Mouse (Mus musculus) intestine, embryonic 15.5 days (tissue): ENCODE measurements around the gene Ovch2. TPM values are rescaled to one million over a fixed set of nuclear protein-coding genes. Genes with fewer than 3 reads are reported as not detected.
A peak's percentile ranks its signal among the peaks of the same experiment; 100 is the strongest.

Experiments used
- ATAC-seq: fragments of 200-750 bp; cut with Nextera tagmentation; 2 replicates; pipeline ENCODE4 v1.8.0; 2017; ENCODE audit warnings: moderate TSS enrichment, moderate library complexity
- H3K27ac ChIP-seq: fragments of 300-500 bp; sonication (generic); 2 replicates; pipeline ENCODE4 v1.5.1; 2015; ENCODE audit warnings: mild to moderate bottlenecking, inconsistent platforms
- H3K27me3 ChIP-seq: fragments of 300-500 bp; sonication (generic); replicated peaks from 2 replicates; pipeline ENCODE4 v1.6.1; 2015; ENCODE audit warnings: inconsistent platforms
- H3K36me3 ChIP-seq: fragments of 300-500 bp; sonication (generic); 2 replicates; pipeline ENCODE4 v1.6.1; 2015; ENCODE audit warnings: inconsistent platforms
- H3K4me1 ChIP-seq: fragments of 300-500 bp; sonication (generic); replicated peaks from 2 replicates; pipeline ENCODE4 v1.6.1; 2015; ENCODE audit warnings: inconsistent platforms
- H3K4me2 ChIP-seq: fragments of 300-500 bp; sonication (generic); replicated peaks from 2 replicates; pipeline ENCODE4 v1.6.1; 2015; ENCODE audit warnings: mild to moderate bottlenecking, inconsistent platforms
- H3K4me3 ChIP-seq: fragments of 300-500 bp; sonication (generic); replicated peaks from 2 replicates; pipeline ENCODE4 v1.5.1; 2015; ENCODE audit warnings: inconsistent platforms
- H3K9ac ChIP-seq: fragments of 300-500 bp; sonication (generic); 2 replicates; pipeline ENCODE4 v1.6.1; 2015; ENCODE audit warnings: inconsistent platforms
- H3K9me3 ChIP-seq: fragments of 300-500 bp; sonication (generic); 2 replicates; pipeline ENCODE4 v1.6.1; 2016; ENCODE audit warnings: inconsistent platforms
- WGBS: fragments of 180-500 bp; shearing (Covaris S2); methylation state at CpG from one replicate; pipeline ENCODE4 v1.1.7; 2015; 5-methylcytosine and 5-hydroxymethylcytosine counted together
- polyA plus RNA-seq: library from polyadenylated mRNA; unstranded; fragments of >200 nt; fragmentation: Nextera tagmentation; extraction: Ambion mirVana; gene quantifications from 2 replicates; pipeline ENCODE4 v1.2.1, GENCODE M21; 2015

The Ovch2 gene
- polyA plus RNA-seq, 1 experiment from 2014 or later, result not detected

DNA sequence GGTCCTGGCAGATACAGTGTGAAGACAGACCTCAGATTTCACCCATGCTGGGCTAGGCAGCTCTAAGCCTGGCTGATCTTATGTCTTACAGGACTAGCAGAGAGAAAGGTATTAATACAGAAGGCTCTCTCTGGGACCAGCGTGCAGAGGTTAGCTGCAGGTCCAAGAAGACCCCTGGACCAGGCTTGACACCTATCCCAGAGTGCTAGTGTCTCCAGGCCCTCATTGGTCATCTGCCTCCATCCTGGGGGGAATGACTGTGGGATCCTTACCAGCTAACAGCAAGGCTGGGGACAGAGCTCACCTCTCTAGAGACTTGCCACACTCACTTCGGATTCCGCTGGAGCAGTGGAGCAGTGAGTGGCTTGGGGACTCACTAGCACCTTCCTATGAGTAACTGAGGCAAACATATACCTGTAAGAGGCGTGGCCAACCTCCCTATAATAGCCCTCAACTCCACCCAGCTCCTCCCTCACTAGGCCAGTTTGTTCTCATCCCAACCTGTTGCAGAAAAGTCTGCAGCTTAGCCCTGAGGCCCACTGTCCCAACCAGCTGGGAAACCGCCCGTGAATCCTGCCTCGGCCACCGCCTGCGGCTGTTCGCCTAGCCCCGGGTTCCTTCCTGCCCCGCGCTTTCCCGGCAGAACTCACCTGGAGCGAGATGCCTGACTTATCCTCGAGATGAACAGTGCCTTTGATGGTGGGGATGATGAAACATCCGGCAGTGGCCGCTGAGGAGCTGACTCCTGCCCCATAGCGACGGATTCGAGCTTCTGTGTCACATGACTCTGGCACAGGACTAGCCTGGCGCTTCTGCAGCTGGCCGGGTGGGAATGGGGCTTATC, 43.5 kb downstream of the Ovch2 start, which contains the start of gene Cyb5r2:
Cyb5r2 (minus strand) TSS at position 725 of the 844 bp plus-strand sequence.
- H3K4me2 ChIP-seq, result peak within 1 kb of the TSS; percentile 62
- WGBS, result 12% methylated on average over 23 of the region's 23 CpGs
- ATAC-seq, result peak; percentile 92
- no peaks in the 10 kb centered on the region for H3K36me3 ChIP-seq
- peak within 1 kb of the TSS; percentile 25 for H3K4me3 ChIP-seq
- peaks cover 3% of the 10 kb centered on the region; the same call in 1 of the 2 replicates for H3K4me1 ChIP-seq
- no peak within 1 kb of the TSS for H3K9ac ChIP-seq
- H3K27me3 ChIP-seq, result no peaks in the 10 kb centered on the region; the same call in 1 of the 2 replicates
- H3K9me3 ChIP-seq, result no peaks in the 10 kb centered on the region
- H3K27ac ChIP-seq, result no peak within 1 kb of the TSS

DNA sequence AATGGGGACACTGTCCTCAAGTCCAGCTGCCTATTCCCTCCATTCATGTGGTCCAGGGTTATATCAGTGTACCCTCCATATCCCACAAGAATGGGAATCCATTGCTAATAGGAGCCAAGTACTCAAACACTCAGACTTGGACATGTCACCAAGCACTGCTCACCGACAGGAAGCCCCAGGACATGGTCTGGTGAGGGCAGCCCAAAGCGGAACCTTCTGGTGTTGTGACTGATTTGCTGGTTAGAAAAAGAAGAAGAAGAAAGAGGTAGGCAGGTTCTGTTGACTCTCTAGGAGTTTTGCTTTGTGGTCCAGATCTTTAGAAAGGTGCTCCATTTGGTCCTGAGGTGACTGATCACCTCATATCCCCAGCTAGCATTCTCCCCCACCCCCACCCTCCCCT, 44.3 kb downstream of the Ovch2 start:
- 84% methylated on average over 2 of the region's 2 CpGs for WGBS
- Histone ChIP-seq H3K36me3 (no peaks in the 10 kb centered on the region), H3K9ac (no peak overlapping the region), H3K4me2 (no peak overlapping the region), H3K4me1 (peaks cover 3% of the 10 kb centered on the region; the same call in 1 of the 2 replicates), H3K9me3 (no peaks in the 10 kb centered on the region), H3K4me3 (no peak overlapping the region), H3K27ac (no peak overlapping the region), H3K27me3 (no peaks in the 10 kb centered on the region; the same call in 1 of the 2 replicates)
- no peak for ATAC-seq

DNA sequence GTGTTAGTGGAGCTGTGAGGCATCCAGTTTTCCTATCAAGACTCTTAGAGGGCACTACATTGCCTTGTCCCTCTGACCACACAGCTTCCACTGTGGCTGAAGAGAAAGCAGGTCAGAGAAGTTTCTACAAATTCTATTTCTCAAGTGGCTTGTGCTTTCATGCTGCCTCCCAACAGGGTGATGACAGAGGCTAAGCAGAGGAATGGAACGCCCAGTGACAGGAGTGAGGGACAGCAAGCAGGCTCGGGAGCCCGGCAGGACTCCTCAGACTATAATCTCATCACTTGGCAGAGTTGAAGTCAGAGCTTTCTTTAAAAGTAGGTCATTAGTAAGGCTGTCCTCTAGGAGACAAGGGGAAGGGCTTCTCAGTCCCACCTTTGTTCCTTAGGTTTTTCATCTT, 45.1 kb downstream of the Ovch2 start:
- no peak overlapping the region for H3K4me3 ChIP-seq
- WGBS, result 78% methylated on average over 3 of the region's 3 CpGs
- H3K36me3 ChIP-seq, result no peaks in the 10 kb centered on the region
- H3K27ac ChIP-seq, result no peak overlapping the region
- H3K4me2 ChIP-seq, result no peak overlapping the region
- peaks cover 3% of the 10 kb centered on the region; the same call in 1 of the 2 replicates for H3K4me1 ChIP-seq
- no peak overlapping the region for H3K9ac ChIP-seq
- no peak for ATAC-seq
- H3K9me3 ChIP-seq, result no peaks in the 10 kb centered on the region
- no peaks in the 10 kb centered on the region; the same call in 1 of the 2 replicates for H3K27me3 ChIP-seq

DNA sequence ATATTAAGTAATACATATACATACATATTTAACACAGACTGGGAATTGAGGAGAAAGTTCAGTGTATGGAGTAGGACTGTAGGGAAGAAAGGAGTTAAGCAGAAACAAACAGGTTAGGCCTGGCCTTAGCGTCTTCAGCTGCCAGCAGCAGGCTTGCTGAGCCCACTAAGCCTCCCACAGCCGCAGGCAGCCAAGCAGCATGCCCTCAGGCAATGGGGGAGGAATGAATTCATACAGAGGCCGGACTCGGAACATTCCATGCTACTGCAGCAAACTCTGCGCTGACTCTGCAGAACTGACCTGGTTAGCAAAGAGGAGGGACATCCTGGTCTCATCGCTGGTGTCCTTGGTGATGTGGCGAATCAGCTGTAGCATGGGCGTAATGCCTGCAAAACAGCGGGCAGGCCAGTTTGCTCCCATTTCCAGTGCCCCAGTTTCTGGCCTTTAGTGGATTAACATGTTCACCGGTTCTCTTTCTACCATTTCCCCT, 48.9 kb downstream of the Ovch2 start:
- H3K36me3 ChIP-seq, result no peaks in the 10 kb centered on the region
- H3K9me3 ChIP-seq, result no peaks in the 10 kb centered on the region
- no peak overlapping the region for H3K4me3 ChIP-seq
- no peaks in the 10 kb centered on the region for H3K27me3 ChIP-seq
- no peak overlapping the region for H3K4me2 ChIP-seq
- 78% methylated on average over 10 of the region's 10 CpGs for WGBS
- no peaks in the 10 kb centered on the region for H3K4me1 ChIP-seq
- H3K9ac ChIP-seq, result no peak overlapping the region
- no peak for ATAC-seq
- H3K27ac ChIP-seq, result no peak overlapping the region

DNA sequence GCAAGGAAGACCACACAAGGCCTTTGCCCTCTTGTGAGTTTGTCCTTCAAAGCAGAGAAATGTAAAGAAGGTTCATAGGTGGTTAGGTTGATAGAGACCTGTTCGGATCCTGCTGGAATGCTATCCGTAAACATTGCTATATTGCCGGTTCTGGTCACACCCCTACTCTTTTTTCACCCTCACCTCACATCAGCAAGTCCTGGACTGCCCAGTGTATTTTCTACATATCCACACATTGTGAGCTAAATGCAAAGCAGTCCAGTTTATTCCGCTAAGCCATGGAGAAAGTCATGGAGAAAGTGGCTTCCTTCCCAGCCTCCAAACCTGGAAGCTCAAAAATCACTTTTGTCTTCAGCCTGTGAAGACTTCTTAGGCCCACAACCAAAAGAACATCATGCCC, 51.3 kb downstream of the Ovch2 start:
- H3K27ac ChIP-seq, result no peak overlapping the region
- H3K4me1 ChIP-seq, result no peaks in the 10 kb centered on the region
- H3K4me2 ChIP-seq, result no peak overlapping the region
- no peaks in the 10 kb centered on the region for H3K27me3 ChIP-seq
- no peak overlapping the region for H3K9ac ChIP-seq
- 72% methylated on average over 4 of the region's 4 CpGs for WGBS
- H3K9me3 ChIP-seq, result no peaks in the 10 kb centered on the region
- no peak overlapping the region for H3K4me3 ChIP-seq
- H3K36me3 ChIP-seq, result 0 out of 2 replicates have a peak, but pooled peaks cover 4% of the 10 kb centered on the region
- no peak for ATAC-seq

DNA sequence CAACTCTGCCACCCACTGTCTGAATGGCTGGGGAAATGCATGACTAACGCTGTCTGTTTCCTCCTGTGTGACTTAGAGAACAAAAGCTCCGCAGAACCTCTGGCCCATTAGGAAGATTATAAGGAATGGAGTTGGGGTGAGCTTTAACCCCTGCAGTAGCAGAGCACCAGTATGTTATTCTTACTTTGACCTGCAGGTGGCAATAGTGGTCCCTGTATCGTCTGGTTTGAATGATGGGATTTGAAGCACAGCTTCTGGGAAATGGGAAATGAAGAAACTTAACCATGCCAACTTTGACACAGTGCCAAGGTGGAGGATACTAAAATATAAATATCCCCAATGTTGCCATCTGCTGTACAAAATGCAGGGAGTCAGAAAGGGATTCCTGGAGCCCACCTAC, 51.7 kb downstream of the Ovch2 start:
- H3K4me3 ChIP-seq, result no peak overlapping the region
- H3K27ac ChIP-seq, result no peak overlapping the region
- ATAC-seq, result peak; percentile 70
- H3K36me3 ChIP-seq, result 0 out of 2 replicates have a peak, but pooled peaks cover 4% of the 10 kb centered on the region
- no peaks in the 10 kb centered on the region for H3K27me3 ChIP-seq
- no peaks in the 10 kb centered on the region for H3K9me3 ChIP-seq
- H3K4me1 ChIP-seq, result no peaks in the 10 kb centered on the region
- WGBS, result 9% methylated on average over 3 of the region's 3 CpGs
- H3K4me2 ChIP-seq, result no peak overlapping the region
- H3K9ac ChIP-seq, result no peak overlapping the region

DNA sequence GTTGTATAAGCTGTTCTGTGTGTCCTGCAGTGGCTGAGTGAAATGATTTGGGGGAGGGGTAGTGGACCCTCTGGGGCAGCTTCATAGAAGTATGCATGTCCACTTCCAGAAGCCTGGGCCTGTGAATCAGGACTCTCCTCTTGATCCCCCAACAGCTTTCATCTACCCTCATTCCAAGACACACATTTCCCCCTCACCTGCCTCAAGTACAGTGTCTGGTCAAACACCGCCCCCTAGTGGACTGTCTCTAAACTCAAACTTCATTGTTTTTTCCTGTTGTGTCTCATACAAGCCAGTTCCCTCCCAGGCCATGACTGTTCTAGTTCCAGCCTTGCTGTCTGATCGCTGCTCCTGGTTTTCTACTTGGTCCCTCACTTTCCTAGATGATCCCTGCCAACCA, 53.1 kb downstream of the Ovch2 start:
- Histone ChIP-seq H3K4me2 (no peak overlapping the region), H3K27ac (no peak overlapping the region), H3K9me3 (no peaks in the 10 kb centered on the region), H3K36me3 (peaks cover 4% of the 10 kb centered on the region; the same call in 1 of the 2 replicates), H3K9ac (no peak overlapping the region), H3K4me3 (no peak overlapping the region), H3K27me3 (no peaks in the 10 kb centered on the region), H3K4me1 (no peaks in the 10 kb centered on the region)
- ATAC-seq, result peak; percentile 34; the same call in 1 of the 2 replicates
- WGBS, result 13% methylated on average over 2 of the region's 2 CpGs

DNA sequence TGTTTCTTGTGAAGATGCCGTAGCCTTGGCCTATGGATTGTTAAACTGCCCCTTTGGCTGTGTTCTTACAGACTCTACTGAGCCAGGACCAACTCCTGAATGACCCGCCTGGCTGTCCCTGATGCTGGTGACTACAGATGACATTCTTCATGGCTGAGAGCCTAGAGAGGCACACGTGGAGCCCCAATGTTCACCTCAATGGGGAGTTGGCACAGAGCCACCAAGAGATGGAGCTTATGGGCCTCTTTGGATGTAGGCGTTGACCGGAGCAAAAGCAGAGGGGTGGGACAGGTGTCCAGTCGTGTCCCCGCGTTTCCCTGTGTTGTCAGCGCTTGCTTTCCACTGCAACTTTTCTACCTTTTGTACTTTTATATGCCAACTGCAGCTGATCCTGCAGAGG, 53.5 kb downstream of the Ovch2 start:
- no peak for ATAC-seq

DNA sequence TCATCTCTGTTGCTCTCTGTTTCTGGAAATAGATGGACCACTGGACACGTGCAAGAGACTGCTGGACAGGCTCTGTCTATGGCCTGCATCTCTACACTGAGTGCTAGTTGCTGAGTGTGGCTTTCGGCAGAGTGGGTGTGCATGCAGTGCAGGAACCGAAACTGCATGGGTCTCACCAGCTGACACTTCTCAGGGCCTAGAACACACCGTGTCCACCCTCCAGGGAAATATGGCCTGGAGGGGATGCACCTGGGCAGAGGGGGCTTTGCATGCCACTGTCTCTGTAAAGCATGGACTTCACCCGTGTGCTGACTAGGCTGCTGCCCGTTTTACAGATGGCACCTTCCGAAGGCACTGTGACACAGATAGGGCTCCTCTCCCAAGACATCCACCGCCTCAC, 55.0 kb downstream of the Ovch2 start:
- Histone ChIP-seq H3K27ac (no peak overlapping the region), H3K27me3 (no peaks in the 10 kb centered on the region), H3K4me3 (no peak overlapping the region), H3K9me3 (no peaks in the 10 kb centered on the region), H3K4me2 (no peak overlapping the region), H3K36me3 (peaks cover 4% of the 10 kb centered on the region; the same call in 1 of the 2 replicates), H3K9ac (no peak overlapping the region), H3K4me1 (no peaks in the 10 kb centered on the region)
- ATAC-seq, result no peak
- 89% methylated on average over 8 of the region's 8 CpGs for WGBS

More for the DNA sequence above, 53.5 kb downstream of the Ovch2 start:
- 85% methylated on average over 9 of the region's 9 CpGs for WGBS
- Histone ChIP-seq H3K4me3 (no peak overlapping the region), H3K27ac (no peak overlapping the region), H3K27me3 (no peaks in the 10 kb centered on the region), H3K4me2 (no peak overlapping the region), H3K36me3 (peaks cover 4% of the 10 kb centered on the region; the same call in 1 of the 2 replicates), H3K4me1 (no peaks in the 10 kb centered on the region), H3K9ac (no peak overlapping the region), H3K9me3 (no peaks in the 10 kb centered on the region)

DNA sequence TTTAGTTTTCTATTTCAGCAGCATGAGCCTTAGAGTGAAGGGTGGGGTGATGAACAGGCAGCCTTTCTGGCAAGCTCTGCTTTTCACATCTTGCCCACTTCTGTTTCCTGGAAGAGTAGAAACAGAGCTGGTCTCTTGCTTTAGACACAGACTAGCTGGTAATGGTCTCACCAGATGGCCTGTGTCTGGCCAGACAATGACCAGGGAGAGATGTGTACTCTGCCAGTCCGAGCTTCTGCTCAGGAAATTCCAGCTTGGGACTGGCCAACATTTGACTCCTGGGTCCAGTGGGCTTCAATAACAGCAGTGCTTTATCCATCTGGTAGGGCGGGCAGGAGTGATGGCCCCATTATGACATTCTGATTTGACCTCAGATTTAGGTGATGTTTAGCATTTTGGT, 55.9 kb downstream of the Ovch2 start:
- H3K27me3 ChIP-seq, result no peaks in the 10 kb centered on the region
- H3K9ac ChIP-seq, result no peak overlapping the region
- WGBS, result 64% methylated on average over 2 of the region's 2 CpGs
- H3K4me2 ChIP-seq, result no peak overlapping the region
- no peak overlapping the region for H3K4me3 ChIP-seq
- no peak overlapping the region for H3K27ac ChIP-seq
- ATAC-seq, result no peak
- peaks cover 4% of the 10 kb centered on the region; the same call in 1 of the 2 replicates for H3K36me3 ChIP-seq
- no peaks in the 10 kb centered on the region for H3K9me3 ChIP-seq
- no peaks in the 10 kb centered on the region for H3K4me1 ChIP-seq

DNA sequence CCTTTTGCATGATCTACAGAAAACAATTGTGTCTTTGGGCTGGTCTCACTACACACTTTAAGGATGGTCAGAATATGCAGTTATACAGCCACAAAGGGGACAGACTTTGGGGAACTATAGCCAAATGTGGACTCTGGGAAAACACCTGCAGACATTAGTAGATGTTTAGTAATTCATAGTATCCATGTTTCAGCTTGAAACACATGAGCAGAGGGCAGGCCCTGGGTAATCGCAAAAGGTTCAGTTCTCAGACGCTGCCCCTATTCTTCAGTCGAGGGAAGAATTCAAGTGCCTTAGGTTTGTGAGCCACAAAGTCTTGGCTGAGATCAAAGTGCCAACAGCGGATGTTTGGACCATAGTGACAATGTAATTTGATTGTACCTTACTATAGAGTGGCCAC, 56.6 kb downstream of the Ovch2 start:
- H3K36me3 ChIP-seq, result peaks cover 4% of the 10 kb centered on the region; the same call in 1 of the 2 replicates
- H3K9ac ChIP-seq, result no peak overlapping the region
- 87% methylated on average over 4 of the region's 4 CpGs for whole genome bisulfite sequencing
- H3K27me3 ChIP-seq, result no peaks in the 10 kb centered on the region
- no peak for ATAC-seq
- H3K4me1 ChIP-seq, result no peaks in the 10 kb centered on the region
- H3K9me3 ChIP-seq, result no peaks in the 10 kb centered on the region
- H3K4me3 ChIP-seq, result no peak overlapping the region
- H3K4me2 ChIP-seq, result no peak overlapping the region
- no peak overlapping the region for H3K27ac ChIP-seq

DNA sequence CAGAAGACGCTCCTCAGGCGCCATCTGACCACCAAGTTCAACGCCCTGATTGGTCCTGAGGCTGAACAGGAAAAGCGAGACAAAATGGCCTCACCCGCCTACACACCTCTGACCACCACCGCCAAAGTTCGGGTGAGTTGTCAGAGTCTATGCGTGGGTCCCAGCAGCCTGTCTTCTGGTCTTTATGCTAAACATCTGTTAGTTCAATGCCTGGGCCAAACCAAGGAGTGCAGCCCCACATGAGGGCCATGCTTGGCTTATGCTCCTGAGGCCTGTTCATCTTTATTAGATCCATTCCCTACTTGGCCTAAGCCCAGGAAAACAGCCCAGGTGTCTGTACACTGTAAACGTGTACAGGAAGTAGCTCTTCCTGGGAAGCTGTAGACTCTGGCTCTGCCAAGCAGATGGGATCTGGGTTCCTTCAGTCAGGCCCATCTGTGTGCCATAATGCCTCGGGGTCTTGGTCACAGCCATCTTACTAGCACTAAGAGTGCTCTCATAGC, 58.0 kb downstream of the Ovch2 start:
- ATAC-seq, result no peak
- Histone ChIP-seq H3K4me3 (no peak overlapping the region), H3K4me1 (no peaks in the 10 kb centered on the region), H3K9ac (no peak overlapping the region), H3K9me3 (no peaks in the 10 kb centered on the region), H3K4me2 (no peak overlapping the region), H3K27ac (no peak overlapping the region), H3K27me3 (no peaks in the 10 kb centered on the region), H3K36me3 (peaks cover 4% of the 10 kb centered on the region; the same call in 1 of the 2 replicates)
- 83% methylated on average over 10 of the region's 10 CpGs for WGBS
